Mouse (Mus musculus) midbrain, embryonic 10.5 days (tissue): ENCODE measurements at regions not wholly inside any gene's neighbourhood (a gene's known extent, or its start where the extent isn't known, plus 50 kb on each side); places are given as distances from the start of the nearest gene placed in this dataset.
"Not testable (repeated sequence)": the region's sequence is repeated elsewhere in the genome, so short reads cannot be mapped to it uniquely, and the experiment has no call there.

Experiments used
- DNase-seq: peaks from one replicate; pipeline ENCODE4 v3.0.0-alpha.2; 2017; ENCODE audit warnings: low spot score
- H3K27ac ChIP-seq: fragments of 300-500 bp; sonication (generic); replicated peaks from 2 replicates; pipeline ENCODE4 v1.5.1; 2016; ENCODE audit warnings: mild to moderate bottlenecking
- H3K27me3 ChIP-seq: fragments of 300-500 bp; sonication (generic); 2 replicates; pipeline ENCODE4 v1.6.1; 2016; ENCODE audit warnings: low read depth, mild to moderate bottlenecking; ENCODE audit not compliant: poor library complexity, severe bottlenecking
- H3K36me3 ChIP-seq: fragments of 300-500 bp; sonication (generic); 2 replicates; pipeline ENCODE4 v1.6.1; 2016; ENCODE audit warnings: mild to moderate bottlenecking, moderate library complexity
- H3K4me1 ChIP-seq: fragments of 300-500 bp; sonication (generic); 2 replicates; pipeline ENCODE4 v1.6.1; 2016
- H3K4me3 ChIP-seq: fragments of 300-500 bp; sonication (generic); 2 replicates; pipeline ENCODE4 v1.5.1; 2016; ENCODE audit warnings: mild to moderate bottlenecking, moderate library complexity
- H3K9me3 ChIP-seq: fragments of 300-500 bp; sonication (generic); replicated peaks from 2 replicates; pipeline ENCODE4 v1.6.1; 2016; ENCODE audit warnings: mild to moderate bottlenecking
- WGBS: fragments of 180-500 bp; shearing (Covaris S2); methylation state at CpG from one replicate; pipeline ENCODE4 v1.1.7; 2016; 5-methylcytosine and 5-hydroxymethylcytosine counted together

- Histone ChIP-seq H3K4me1 (peaks cover 6% of the 10 kb centered on the region), H3K27ac (no peak overlapping the region), H3K9me3 (peaks cover 12% of the 10 kb centered on the region), H3K27me3 (no peaks in the 10 kb centered on the region), H3K36me3 (no peaks in the 10 kb centered on the region), H3K4me3 (no peak overlapping the region)
- no peak for DNase-seq
- 81% methylated on average over 7 of the region's 7 CpGs for WGBS
Observed at GRCm38 (mm10) chr3:101224091-101224490, 63.6 kb downstream of the Cd2 start.

- 95% methylated on average over 2 of the region's 2 CpGs for WGBS
- no peak for DNase-seq
- peaks cover 12% of the 10 kb centered on the region for H3K9me3 ChIP-seq
- H3K4me1 ChIP-seq, result 0 out of 2 replicates have a peak, but pooled peaks cover 3% of the 10 kb centered on the region
- no peaks in the 10 kb centered on the region for H3K36me3 ChIP-seq
- no peaks in the 10 kb centered on the region for H3K27me3 ChIP-seq
- H3K27ac ChIP-seq, result no peak overlapping the region
- no peak overlapping the region for H3K4me3 ChIP-seq
Observed at GRCm38 (mm10) chr3:101219897-101220296, 67.8 kb downstream of the Cd2 start.

GRCm38 (mm10) chr3:101216711-101217110 is 71.0 kb downstream of the Cd2 start:
- no peak for DNase-seq
- Histone ChIP-seq H3K36me3 (no peaks in the 10 kb centered on the region), H3K4me1 (peaks cover 27% of the 10 kb centered on the region), H3K27ac (no peak overlapping the region), H3K4me3 (no peak overlapping the region), H3K27me3 (no peaks in the 10 kb centered on the region), H3K9me3 (peaks cover 12% of the 10 kb centered on the region)
- WGBS, result 89% methylated on average over 13 of the region's 13 CpGs

GRCm38 (mm10) chr3:101213212-101213562 is 74.6 kb downstream of the Cd2 start:
- no peak for DNase-seq
- Histone ChIP-seq H3K9me3 (no peaks in the 10 kb centered on the region), H3K4me3 (peak overlapping the region; percentile 34; the same call in 1 of the 2 replicates), H3K36me3 (no peaks in the 10 kb centered on the region), H3K27ac (peak overlapping the region; percentile 88), H3K4me1 (peaks cover 39% of the 10 kb centered on the region), H3K27me3 (no peaks in the 10 kb centered on the region)
- 66% methylated on average over 4 of the region's 4 CpGs for WGBS

- no peaks in the 10 kb centered on the region for H3K27me3 ChIP-seq
- WGBS, result 12% methylated on average over 12 of the region's 12 CpGs
- no peaks in the 10 kb centered on the region for H3K36me3 ChIP-seq
- peak; percentile 53 for DNase-seq
- peaks cover 39% of the 10 kb centered on the region for H3K4me1 ChIP-seq
- H3K27ac ChIP-seq, result peak overlapping the region; percentile 88
- no peaks in the 10 kb centered on the region for H3K9me3 ChIP-seq
- peak overlapping the region; percentile 34 for H3K4me3 ChIP-seq
Observed at GRCm38 (mm10) chr3:101212403-101213211, 75.1 kb downstream of the Cd2 start.

GRCm38 (mm10) chr3:101211936-101212335 is 75.8 kb downstream of the Cd2 start:
- DNase-seq, result no peak
- 70% methylated on average over 4 of the region's 4 CpGs for WGBS
- no peaks in the 10 kb centered on the region for H3K9me3 ChIP-seq
- peaks cover 39% of the 10 kb centered on the region for H3K4me1 ChIP-seq
- no peaks in the 10 kb centered on the region for H3K27me3 ChIP-seq
- peak overlapping the region; percentile 88 for H3K27ac ChIP-seq
- no peak overlapping the region for H3K4me3 ChIP-seq
- no peaks in the 10 kb centered on the region for H3K36me3 ChIP-seq

GRCm38 (mm10) chr3:101209546-101209945 is 78.2 kb downstream of the Cd2 start:
- no peak for DNase-seq
- 67% methylated on average over 7 of the region's 7 CpGs for WGBS
- no peak overlapping the region for H3K27ac ChIP-seq
- H3K4me1 ChIP-seq, result peaks cover 39% of the 10 kb centered on the region
- H3K36me3 ChIP-seq, result no peaks in the 10 kb centered on the region
- H3K27me3 ChIP-seq, result no peaks in the 10 kb centered on the region
- no peak overlapping the region for H3K4me3 ChIP-seq
- no peaks in the 10 kb centered on the region for H3K9me3 ChIP-seq

GRCm38 (mm10) chr3:101208751-101209150 is 79.0 kb downstream of the Cd2 start:
- DNase-seq, result no peak
- Histone ChIP-seq H3K27me3 (no peaks in the 10 kb centered on the region), H3K27ac (no peak overlapping the region), H3K9me3 (no peaks in the 10 kb centered on the region), H3K36me3 (no peaks in the 10 kb centered on the region), H3K4me1 (peaks cover 32% of the 10 kb centered on the region), H3K4me3 (no peak overlapping the region)
- 92% methylated on average over 12 of the region's 12 CpGs for WGBS

- peaks cover 12% of the 10 kb centered on the region; the same call in 1 of the 2 replicates for H3K4me1 ChIP-seq
- H3K27ac ChIP-seq, DNase-seq, H3K4me3 ChIP-seq, H3K27me3 ChIP-seq, H3K36me3 ChIP-seq, H3K9me3 ChIP-seq: not testable (repeated sequence)
- 95% methylated on average over 13 of the region's 13 CpGs for WGBS
Observed at GRCm38 (mm10) chr3:101206172-101206571, 81.6 kb downstream of the Cd2 start.

- 87% methylated on average over 5 of the region's 5 CpGs for WGBS
- H3K4me1 ChIP-seq, result peaks cover 40% of the 10 kb centered on the region
- no peaks in the 10 kb centered on the region for H3K36me3 ChIP-seq
- no peak for DNase-seq
- H3K27ac ChIP-seq, result no peak overlapping the region
- H3K4me3 ChIP-seq, result no peak overlapping the region
- H3K27me3 ChIP-seq, result peaks cover 54% of the 10 kb centered on the region
- no peaks in the 10 kb centered on the region for H3K9me3 ChIP-seq
Observed at GRCm38 (mm10) chr3:101194725-101195124, 84.6 kb upstream of the Ptgfrn start.

GRCm38 (mm10) chr3:101194319-101194718 is 84.2 kb upstream of the Ptgfrn start:
- H3K4me1 ChIP-seq, result peaks cover 40% of the 10 kb centered on the region
- no peak overlapping the region for H3K4me3 ChIP-seq
- H3K9me3 ChIP-seq, result no peaks in the 10 kb centered on the region
- DNase-seq, result no peak
- 75% methylated on average over 5 of the region's 5 CpGs for WGBS
- H3K36me3 ChIP-seq, result no peaks in the 10 kb centered on the region
- no peak overlapping the region for H3K27ac ChIP-seq
- H3K27me3 ChIP-seq, result peaks cover 58% of the 10 kb centered on the region

- WGBS, result 62% methylated on average over 7 of the region's 7 CpGs
- Histone ChIP-seq H3K27me3 (peaks cover 78% of the 10 kb centered on the region), H3K27ac (no peak overlapping the region; the same call in 1 of the 2 replicates), H3K36me3 (no peaks in the 10 kb centered on the region), H3K4me1 (peaks cover 36% of the 10 kb centered on the region), H3K4me3 (no peak overlapping the region), H3K9me3 (no peaks in the 10 kb centered on the region)
- peak; percentile 33 for DNase-seq
Observed at GRCm38 (mm10) chr3:101191298-101191986, 81.4 kb upstream of the Ptgfrn start.

GRCm38 (mm10) chr3:101181958-101182357 is 71.9 kb upstream of the Ptgfrn start:
- WGBS, result 90% methylated on average over 11 of the region's 11 CpGs
- H3K9me3 ChIP-seq, result peaks cover 21% of the 10 kb centered on the region; the same call in 1 of the 2 replicates
- H3K27me3 ChIP-seq, result peaks cover 9% of the 10 kb centered on the region; the same call in 1 of the 2 replicates
- no peaks in the 10 kb centered on the region for H3K36me3 ChIP-seq
- no peak overlapping the region for H3K4me3 ChIP-seq
- no peak for DNase-seq
- H3K4me1 ChIP-seq, result no peaks in the 10 kb centered on the region
- H3K27ac ChIP-seq, result no peak overlapping the region
